Mouse (Mus musculus): ENCODE results near the gene Ifitm5. TPM values are rescaled to one million over a fixed set of nuclear protein-coding genes. Genes with fewer than 3 reads are reported as not detected.

Ifitm5 gene
- polyA plus RNA-seq, 1 experiment from 2014 or later: 3.8 TPM

DNA sequence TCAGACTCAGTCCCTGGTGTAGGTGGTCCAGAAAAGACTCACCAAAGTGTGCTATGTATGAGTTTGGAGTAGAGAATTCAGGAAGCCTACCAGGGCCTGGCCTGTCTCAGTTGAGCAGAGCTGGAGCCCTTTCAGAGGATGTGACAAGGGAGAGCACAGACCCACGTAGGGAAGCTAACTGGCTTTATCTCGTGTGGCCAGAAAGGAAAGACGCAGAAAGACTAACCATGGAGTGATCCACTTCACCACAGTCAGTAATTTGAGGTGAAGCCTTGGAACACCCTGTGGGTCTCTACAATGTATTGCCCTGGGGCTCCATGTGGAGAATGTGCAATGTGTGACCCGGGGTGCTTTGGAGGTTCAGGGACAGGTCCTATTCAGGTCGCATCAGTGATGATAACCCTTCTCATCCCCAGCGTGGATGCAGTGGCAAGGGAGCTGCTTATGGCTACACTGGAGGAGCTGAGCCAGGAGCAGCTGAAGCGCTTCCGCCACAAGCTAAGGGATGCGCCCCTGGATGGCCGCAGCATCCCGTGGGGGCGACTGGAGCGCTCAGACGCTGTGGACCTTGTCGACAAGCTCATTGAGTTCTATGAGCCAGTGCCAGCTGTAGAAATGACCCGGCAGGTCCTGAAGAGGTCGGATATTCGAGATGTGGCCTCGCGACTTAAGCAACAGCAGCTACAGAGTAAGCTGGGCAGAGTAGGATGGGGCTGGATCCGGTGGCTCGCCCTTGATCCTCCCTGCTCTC is 28.7 kb downstream of the Ifitm5 start:
- Histone ChIP-seq H3K9me3 (no peaks in the 10 kb centered on the region), H3K4me1 (peaks cover 22% of the 10 kb centered on the region), H3K27me3 (replicated peaks; ENCODE audit: low read depth, poor library complexity, severe bottlenecking) (peaks cover 88% of the 10 kb centered on the region)

GRCm38 (mm10) chr7:140920418-140921029 is 29.6 kb downstream of the Ifitm5 start, which contains the start of gene Nlrp6:
Gene Nlrp6 (plus strand): TSS chr7:140920902.
- Histone ChIP-seq H3K4me3 (peak within 1 kb of the TSS; percentile 55), H3K9me3 (no peaks in the 10 kb centered on the region), H3K36me3 (replicated peaks) (no peaks in the 10 kb centered on the region), H3K4me1 (peaks cover 22% of the 10 kb centered on the region), H3K27me3 (replicated peaks; ENCODE audit: low read depth, poor library complexity, severe bottlenecking) (peaks cover 83% of the 10 kb centered on the region), H3K27ac (replicated peaks) (no peak within 1 kb of the TSS)
- whole genome bisulfite sequencing: 76% methylated on average over 8 of the region's 8 CpGs
- DNase-seq (ENCODE audit: low spot score): no peak

More for the DNA sequence above, 28.7 kb downstream of the Ifitm5 start:
- no peak for DNase-seq (ENCODE audit: low spot score)
- H3K4me3 ChIP-seq: peak overlapping the region; percentile 55
- no peaks in the 10 kb centered on the region for H3K36me3 ChIP-seq (replicated peaks)
- 29% methylated on average over 22 of the region's 22 CpGs for WGBS
- no peak overlapping the region for H3K27ac ChIP-seq (replicated peaks)

DNA sequence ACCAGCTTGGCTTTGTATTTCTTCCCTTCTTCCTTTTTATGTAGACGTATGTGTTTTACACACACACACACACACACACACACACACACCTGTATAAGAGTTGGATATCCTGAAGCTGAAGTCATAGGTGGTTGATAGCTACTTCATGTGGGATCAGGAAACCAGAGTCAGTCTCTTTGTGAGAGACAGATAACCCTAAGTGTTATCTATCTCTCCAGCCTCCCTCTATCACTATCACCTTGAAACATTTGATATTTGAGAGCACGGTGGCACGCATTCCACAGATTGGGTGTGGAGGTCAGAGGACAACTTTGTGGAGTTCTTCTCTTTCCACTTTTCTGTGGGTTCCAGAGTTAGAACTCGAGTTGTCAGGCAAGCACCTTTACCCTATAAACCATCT is 30.2 kb downstream of the Ifitm5 start:
- no peaks in the 10 kb centered on the region for H3K36me3 ChIP-seq (replicated peaks)
- no peaks in the 10 kb centered on the region for H3K9me3 ChIP-seq
- peaks cover 77% of the 10 kb centered on the region for H3K27me3 ChIP-seq (replicated peaks; ENCODE audit: low read depth, poor library complexity, severe bottlenecking)
- no peak overlapping the region for H3K27ac ChIP-seq (replicated peaks)
- peaks cover 22% of the 10 kb centered on the region for H3K4me1 ChIP-seq
- DNase-seq (ENCODE audit: low spot score): no peak
- WGBS: 71% methylated on average over 4 of the region's 4 CpGs
- no peak overlapping the region for H3K4me3 ChIP-seq

DNA sequence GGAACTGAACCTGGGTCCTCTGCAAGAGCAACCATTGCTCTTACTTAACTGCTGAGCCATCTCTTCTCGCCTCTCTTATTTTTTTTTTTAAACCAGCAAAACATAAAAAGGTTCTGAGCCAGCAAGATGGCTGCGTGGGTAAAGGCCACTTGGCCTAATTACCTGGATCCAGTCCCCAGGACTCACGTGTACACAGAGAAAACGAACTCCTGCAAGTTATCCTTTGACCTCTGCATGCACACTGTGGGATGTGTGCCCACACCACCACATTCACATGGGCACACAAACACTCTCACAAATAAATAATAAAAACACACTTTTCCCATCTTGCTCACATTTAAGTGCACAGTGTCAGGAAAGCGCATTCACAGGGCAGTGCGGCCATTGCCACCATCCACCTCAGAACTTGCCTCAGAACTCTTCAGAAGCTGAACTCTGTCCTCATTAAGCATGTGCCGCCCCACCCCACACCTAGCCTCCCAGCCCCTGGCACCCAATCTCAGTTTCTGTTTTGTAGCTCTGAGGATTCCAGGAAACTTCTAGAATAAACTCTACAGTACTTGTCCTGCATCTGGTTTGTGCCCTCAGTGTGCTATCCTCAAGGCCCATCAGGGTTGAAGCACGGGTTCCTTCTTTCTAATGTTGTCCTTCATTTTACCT is 35.9 kb downstream of the Ifitm5 start:
- 82% methylated on average over 8 of the region's 8 CpGs for WGBS
- Histone ChIP-seq H3K27ac (replicated peaks) (no peak overlapping the region), H3K4me3 (no peak overlapping the region), H3K4me1 (peaks cover 6% of the 10 kb centered on the region; the same call in 1 of the 2 replicates), H3K36me3 (replicated peaks) (no peaks in the 10 kb centered on the region), H3K9me3 (no peaks in the 10 kb centered on the region), H3K27me3 (replicated peaks; ENCODE audit: low read depth, poor library complexity, severe bottlenecking) (peaks cover 19% of the 10 kb centered on the region)
- no peak for DNase-seq (ENCODE audit: low spot score)

DNA sequence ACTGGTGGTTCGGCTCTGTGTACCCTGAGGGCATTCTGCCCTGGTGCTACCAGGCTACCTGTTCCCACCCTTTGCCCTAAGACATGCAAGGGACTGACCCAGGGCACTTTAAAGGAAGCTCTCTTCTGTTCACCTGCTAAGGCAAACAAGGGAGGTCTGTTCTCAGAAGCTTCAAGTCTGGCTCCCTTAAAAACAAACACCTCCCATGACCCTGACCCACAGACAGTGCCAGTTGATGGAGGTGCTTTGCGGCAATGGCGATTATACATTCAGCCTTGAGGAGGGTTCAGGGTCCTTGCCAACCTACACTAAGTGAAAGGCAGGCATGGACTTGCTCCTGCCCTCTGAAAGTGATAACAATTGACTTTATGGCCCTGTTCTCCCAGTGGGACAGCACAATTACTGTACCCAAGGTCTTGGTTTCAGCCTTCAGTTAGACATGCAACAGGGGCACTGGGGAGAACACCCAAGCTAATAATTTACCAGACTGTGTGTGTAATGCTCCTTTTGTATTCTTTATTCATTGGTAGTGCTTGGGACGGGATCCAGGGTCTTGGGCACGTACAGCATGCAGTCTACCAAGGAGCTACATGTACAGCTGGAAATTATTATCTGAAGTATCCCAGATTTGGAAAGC is 37.1 kb downstream of the Ifitm5 start:
- Histone ChIP-seq H3K27me3 (replicated peaks; ENCODE audit: low read depth, poor library complexity, severe bottlenecking) (peaks cover 7% of the 10 kb centered on the region; the same call in 1 of the 2 replicates), H3K9me3 (no peaks in the 10 kb centered on the region), H3K4me3 (no peak overlapping the region), H3K36me3 (replicated peaks) (no peaks in the 10 kb centered on the region), H3K27ac (replicated peaks) (no peak overlapping the region), H3K4me1 (peaks cover 17% of the 10 kb centered on the region)
- 66% methylated on average over 5 of the region's 5 CpGs for WGBS
- no peak for DNase-seq (ENCODE audit: low spot score)

GRCm38 (mm10) chr7:140912293-140912692 is 37.8 kb downstream of the Ifitm5 start:
- H3K4me3 ChIP-seq: no peak overlapping the region

GRCm38 (mm10) chr7:140908634-140909107 is 41.4 kb downstream of the Ifitm5 start:
- Histone ChIP-seq H3K27me3 (replicated peaks; ENCODE audit: low read depth, poor library complexity, severe bottlenecking) (no peaks in the 10 kb centered on the region; the same call in 1 of the 2 replicates), H3K4me3 (peak overlapping the region; percentile 53), H3K9me3 (no peaks in the 10 kb centered on the region), H3K36me3 (replicated peaks) (no peaks in the 10 kb centered on the region), H3K4me1 (peaks cover 17% of the 10 kb centered on the region), H3K27ac (replicated peaks) (0 out of 2 replicates have a peak overlapping the region, but pooled peaks have one; percentile 25)
- DNase-seq (ENCODE audit: low spot score): peak; percentile 85
- WGBS: 2% methylated on average over 19 of the region's 19 CpGs

More at GRCm38 (mm10) chr7:140912293-140912692, 37.8 kb downstream of the Ifitm5 start:
- H3K27ac ChIP-seq (replicated peaks): no peak overlapping the region
- 64% methylated on average over 3 of the region's 3 CpGs for WGBS
- H3K9me3 ChIP-seq: no peaks in the 10 kb centered on the region
- H3K4me1 ChIP-seq: peaks cover 17% of the 10 kb centered on the region
- DNase-seq (ENCODE audit: low spot score): no peak
- H3K27me3 ChIP-seq (replicated peaks; ENCODE audit: low read depth, poor library complexity, severe bottlenecking): peaks cover 3% of the 10 kb centered on the region; the same call in 1 of the 2 replicates
- H3K36me3 ChIP-seq (replicated peaks): no peaks in the 10 kb centered on the region

DNA sequence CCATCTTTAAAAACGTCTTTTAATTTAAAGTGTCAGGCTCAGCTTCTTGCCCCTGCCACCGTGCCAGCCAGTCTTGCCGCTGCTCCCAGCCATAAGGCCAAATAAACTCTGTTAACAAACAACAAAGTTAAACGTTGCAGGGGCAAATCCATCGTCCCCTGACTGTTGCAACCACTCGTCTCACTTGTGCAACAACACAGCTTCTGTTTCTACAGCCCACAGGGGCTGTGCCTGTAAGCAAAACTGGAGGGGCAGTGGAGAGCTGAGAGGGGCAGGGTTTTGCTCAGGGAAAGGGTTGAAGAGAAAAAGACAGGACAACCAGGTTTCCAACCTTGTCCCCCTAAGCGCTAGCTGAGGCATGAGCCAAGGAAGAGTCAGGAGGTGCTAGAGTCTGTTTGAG is 41.9 kb downstream of the Ifitm5 start:
- DNase-seq (ENCODE audit: low spot score): no peak
- peaks cover 19% of the 10 kb centered on the region for H3K4me1 ChIP-seq
- 48% methylated on average over 7 of the region's 7 CpGs for WGBS
- peak overlapping the region; percentile 53; the same call in 1 of the 2 replicates for H3K4me3 ChIP-seq
- H3K27ac ChIP-seq (replicated peaks): no peak overlapping the region
- no peaks in the 10 kb centered on the region for H3K9me3 ChIP-seq
- H3K27me3 ChIP-seq (replicated peaks; ENCODE audit: low read depth, poor library complexity, severe bottlenecking): no peaks in the 10 kb centered on the region; the same call in 1 of the 2 replicates
- H3K36me3 ChIP-seq (replicated peaks): no peaks in the 10 kb centered on the region

DNA sequence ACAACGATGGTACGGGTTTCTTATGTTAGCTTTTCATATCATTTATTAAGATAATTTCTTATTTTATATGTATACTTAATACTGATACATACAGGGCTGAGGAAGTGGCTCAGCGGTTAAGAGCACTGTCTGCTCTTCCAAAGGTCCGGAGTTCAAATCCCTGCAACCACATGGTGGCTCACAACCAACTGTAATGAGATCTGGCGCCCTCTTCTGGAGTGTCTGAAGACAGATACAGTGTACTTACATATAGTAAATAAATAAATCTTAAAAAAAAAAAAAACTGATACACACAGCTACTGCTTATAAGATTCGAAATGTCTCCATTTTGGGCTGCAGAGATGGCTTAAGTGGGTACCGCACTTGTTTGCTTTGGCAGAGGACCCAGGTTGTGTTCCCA is 42.4 kb downstream of the Ifitm5 start:
- 86% methylated on average over 7 of the region's 7 CpGs for WGBS
- DNase-seq (ENCODE audit: low spot score): no peak
- no peak overlapping the region for H3K27ac ChIP-seq (replicated peaks)

GRCm38 (mm10) chr7:140907131-140907530 is 43.0 kb downstream of the Ifitm5 start:
- Histone ChIP-seq H3K4me1 (peaks cover 26% of the 10 kb centered on the region), H3K9me3 (no peaks in the 10 kb centered on the region), H3K4me3 (no peak overlapping the region), H3K27ac (replicated peaks) (no peak overlapping the region), H3K36me3 (replicated peaks) (no peaks in the 10 kb centered on the region), H3K27me3 (replicated peaks; ENCODE audit: low read depth, poor library complexity, severe bottlenecking) (no peaks in the 10 kb centered on the region; the same call in 1 of the 2 replicates)
- no peak for DNase-seq (ENCODE audit: low spot score)
- WGBS: 87% methylated on average over 13 of the region's 13 CpGs

More for the DNA sequence above, 42.4 kb downstream of the Ifitm5 start:
- no peak overlapping the region for H3K4me3 ChIP-seq
- no peaks in the 10 kb centered on the region for H3K9me3 ChIP-seq
- no peaks in the 10 kb centered on the region; the same call in 1 of the 2 replicates for H3K27me3 ChIP-seq (replicated peaks; ENCODE audit: low read depth, poor library complexity, severe bottlenecking)
- H3K4me1 ChIP-seq: peaks cover 20% of the 10 kb centered on the region
- no peaks in the 10 kb centered on the region for H3K36me3 ChIP-seq (replicated peaks)

GRCm38 (mm10) chr7:140905642-140906081 is 44.4 kb downstream of the Ifitm5 start:
- Histone ChIP-seq H3K27ac (replicated peaks) (no peak overlapping the region), H3K36me3 (replicated peaks) (no peaks in the 10 kb centered on the region), H3K9me3 (no peaks in the 10 kb centered on the region), H3K4me3 (no peak overlapping the region), H3K4me1 (peaks cover 31% of the 10 kb centered on the region), H3K27me3 (replicated peaks; ENCODE audit: low read depth, poor library complexity, severe bottlenecking) (no peaks in the 10 kb centered on the region; the same call in 1 of the 2 replicates)
- 83% methylated on average over 2 of the region's 2 CpGs for WGBS
- DNase-seq (ENCODE audit: low spot score): no peak

- H3K4me1 ChIP-seq: peaks cover 20% of the 10 kb centered on the region
- no peak overlapping the region for H3K27ac ChIP-seq (replicated peaks)
- H3K4me3 ChIP-seq: no peak overlapping the region
- H3K36me3 ChIP-seq (replicated peaks): peaks cover 14% of the 10 kb centered on the region
- no peaks in the 10 kb centered on the region for H3K27me3 ChIP-seq (replicated peaks; ENCODE audit: low read depth, poor library complexity, severe bottlenecking)
- 24% methylated on average over 13 of the region's 13 CpGs for WGBS
- no peaks in the 10 kb centered on the region for H3K9me3 ChIP-seq
- DNase-seq (ENCODE audit: low spot score): peak; percentile 87
These were observed 46.9 kb downstream of the Ifitm5 start for GRCm38 (mm10) chr7:140903212-140903611.
